Mouse (Mus musculus): ENCODE measurements around the gene Nipa1.
"Not testable (repeated sequence)": the region's sequence is repeated elsewhere in the genome, so short reads cannot be mapped to it uniquely, and the experiment has no call there.

DNA sequence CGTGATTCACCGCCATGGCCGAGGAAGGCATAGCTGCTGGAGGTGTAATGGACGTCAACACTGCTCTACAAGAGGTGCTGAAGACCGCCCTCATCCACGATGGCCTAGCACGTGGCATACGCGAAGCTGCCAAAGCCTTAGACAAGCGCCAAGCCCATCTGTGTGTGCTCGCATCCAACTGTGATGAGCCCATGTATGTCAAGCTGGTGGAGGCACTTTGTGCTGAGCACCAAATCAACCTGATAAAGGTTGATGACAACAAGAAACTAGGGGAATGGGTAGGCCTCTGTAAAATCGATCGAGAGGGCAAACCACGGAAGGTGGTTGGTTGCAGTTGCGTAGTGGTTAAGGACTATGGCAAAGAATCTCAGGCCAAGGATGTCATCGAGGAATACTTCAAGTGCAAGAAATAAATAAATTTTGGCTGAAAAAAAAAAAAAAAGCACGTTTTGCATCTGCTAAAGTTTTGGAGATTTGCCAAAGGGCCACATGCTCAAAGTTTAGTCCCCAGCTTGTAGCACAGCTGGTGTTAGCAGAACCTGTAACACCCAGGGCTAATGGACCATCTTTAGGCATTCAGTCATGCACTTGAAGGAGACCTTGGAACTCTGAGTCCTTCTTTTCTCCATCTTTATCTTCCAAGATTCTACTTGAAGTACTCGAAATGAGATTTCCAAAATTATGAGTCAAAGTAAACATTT, 5.6 kb downstream of the Nipa1 start:
- not testable (repeated sequence) for TF ChIP-seq CTCF (IDR thresholded peaks at IDR 0.05; ENCODE audit: control insufficient read depth, insufficient read depth, low read length); POLR2A (IDR thresholded peaks at IDR 0.05; ENCODE audit: borderline replicate concordance, control insufficient read depth, low read depth, low read length)
